Mouse (Mus musculus) midbrain, postnatal 0 days (tissue): ENCODE data around the gene Fxr1. TPM values are rescaled to one million over a fixed set of nuclear protein-coding genes. Genes with fewer than 3 reads are reported as not detected.

Experiments used
- ATAC-seq: fragments of 200-750 bp; cut with Nextera tagmentation; 2 replicates; pipeline ENCODE4 v1.8.0; 2017; ENCODE audit warnings: moderate number of reproducible peaks, mild to moderate bottlenecking, moderate TSS enrichment, moderate library complexity; ENCODE audit not compliant: low FRiP score
- DNase-seq: peaks from one replicate; pipeline ENCODE4 v3.0.0-alpha.2; 2015; ENCODE audit warnings: low spot score
- H3K27ac ChIP-seq: fragments of 300-500 bp; sonication (generic); 2 replicates; pipeline ENCODE4 v1.5.1; 2014; ENCODE audit warnings: low read depth, mild to moderate bottlenecking, low read length, mixed read lengths
- H3K27me3 ChIP-seq: fragments of 300-500 bp; sonication (generic); 2 replicates; pipeline ENCODE4 v1.6.1; 2014; ENCODE audit warnings: low read length, control low read depth, mixed read lengths; ENCODE audit not compliant: insufficient read depth
- H3K36me3 ChIP-seq: fragments of 300-500 bp; sonication (generic); 2 replicates; pipeline ENCODE4 v1.6.1; 2014; ENCODE audit warnings: low read length, control low read depth, mixed read lengths; ENCODE audit not compliant: insufficient read depth
- H3K4me1 ChIP-seq: fragments of 300-500 bp; sonication (generic); 2 replicates; pipeline ENCODE4 v1.6.1; 2014; ENCODE audit warnings: mild to moderate bottlenecking, control low read depth, antibody characterized with exemption, low read length, mixed read lengths; ENCODE audit not compliant: insufficient read depth
- H3K4me2 ChIP-seq: fragments of 300-500 bp; sonication (generic); 2 replicates; pipeline ENCODE4 v1.6.1; 2014; ENCODE audit warnings: low read depth, mild to moderate bottlenecking, low read length, mixed read lengths; ENCODE audit not compliant: poor library complexity, severe bottlenecking
- H3K4me3 ChIP-seq: fragments of 300-500 bp; sonication (generic); 2 replicates; pipeline ENCODE4 v1.5.1; 2014; ENCODE audit warnings: low read depth, mild to moderate bottlenecking, low read length, moderate library complexity
- H3K9ac ChIP-seq: fragments of 300-500 bp; sonication (generic); replicated peaks from 2 replicates; pipeline ENCODE4 v1.6.1; 2014; ENCODE audit warnings: mild to moderate bottlenecking, low read length, moderate library complexity, mixed read lengths; ENCODE audit not compliant: poor library complexity, severe bottlenecking
- H3K9me3 ChIP-seq: fragments of 300-500 bp; sonication (generic); 2 replicates; pipeline ENCODE4 v1.6.1; 2016; ENCODE audit warnings: low read length, control low read depth
- CTCF ChIP-seq: IDR thresholded peaks from 2 replicates; pipeline ENCODE4 v1.5.1; 2016; ENCODE audit warnings: antibody characterized with exemption, mild to moderate bottlenecking
- WGBS: fragments of 180-500 bp; shearing (Covaris S2); extraction: QIAGEN DNeasy Blood & Tissue Kit; methylation state at CpG from one replicate; pipeline ENCODE4 v1.1.7; 2014; 5-methylcytosine and 5-hydroxymethylcytosine counted together
- polyA plus RNA-seq: library from polyadenylated mRNA; unstranded; fragments of >200 nt; fragmentation: Nextera tagmentation; extraction: Ambion mirVana; gene quantifications from 2 replicates; pipeline ENCODE4 v1.2.1, GENCODE M21; 2015
- total RNA-seq: library from RNA; depleted of rRNA; stranded (reverse); fragments of >200 nt; gene quantifications from 2 replicates; pipeline ENCODE4 v1.2.3, GENCODE M21; 2014; rRNA removed

The Fxr1 gene
- total and polyA plus RNA-seq, 2 experiments from 2014 or later = 28.1 to 39.3 TPM

DNA sequence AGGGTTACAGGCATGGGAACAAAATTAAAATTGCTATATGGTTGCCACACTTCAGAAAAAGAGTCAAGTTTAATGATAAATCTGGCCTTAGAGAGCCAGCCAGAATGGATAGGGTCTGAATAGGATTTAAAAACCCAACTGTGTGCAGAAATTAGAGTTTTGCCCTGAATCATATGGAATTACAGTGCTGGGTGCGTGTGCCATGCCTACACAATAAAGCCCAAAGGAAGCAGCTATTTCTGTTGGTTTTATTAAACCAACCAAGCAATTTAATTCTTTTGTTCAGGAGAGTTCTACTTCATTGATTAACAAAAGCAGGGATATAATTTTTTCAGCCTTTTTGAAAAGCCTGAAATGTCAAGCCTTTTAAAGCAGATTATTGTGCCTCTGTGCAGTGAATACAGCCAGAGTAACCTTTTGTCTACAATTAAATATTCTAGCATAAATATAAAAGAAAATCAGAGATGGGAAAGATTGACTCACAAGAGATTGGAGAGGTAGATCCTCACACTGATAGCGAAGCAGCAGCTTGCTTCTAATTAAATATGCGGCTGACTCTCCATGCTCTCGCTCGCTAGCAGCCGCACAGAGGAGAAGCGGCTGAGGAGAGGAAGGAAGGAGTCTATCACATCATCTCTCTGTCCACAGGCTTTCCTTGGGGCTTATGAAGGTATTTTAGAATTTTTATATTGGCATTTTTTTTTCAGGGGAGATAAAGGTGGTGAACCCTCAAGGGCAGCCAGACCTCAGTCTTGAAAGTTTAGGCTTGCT lies 84.3 kb downstream of the Fxr1 start:
- ATAC-seq (0 out of 2 replicates have a peak, but pooled peaks have one; percentile 49), DNase-seq (peak; percentile 27)
- Histone ChIP-seq H3K27ac (no peak overlapping the region), H3K27me3 (no peaks in the 10 kb centered on the region), H3K9me3 (no peaks in the 10 kb centered on the region), H3K4me2 (peak overlapping the region; percentile 30), H3K36me3 (no peaks in the 10 kb centered on the region), H3K4me3 (0 out of 2 replicates have a peak overlapping the region, but pooled peaks have one; percentile 3), H3K4me1 (no peaks in the 10 kb centered on the region), H3K9ac (no peak overlapping the region)
- no peak for TF ChIP-seq CTCF
- 9% methylated on average over 7 of the region's 7 CpGs for WGBS

DNA sequence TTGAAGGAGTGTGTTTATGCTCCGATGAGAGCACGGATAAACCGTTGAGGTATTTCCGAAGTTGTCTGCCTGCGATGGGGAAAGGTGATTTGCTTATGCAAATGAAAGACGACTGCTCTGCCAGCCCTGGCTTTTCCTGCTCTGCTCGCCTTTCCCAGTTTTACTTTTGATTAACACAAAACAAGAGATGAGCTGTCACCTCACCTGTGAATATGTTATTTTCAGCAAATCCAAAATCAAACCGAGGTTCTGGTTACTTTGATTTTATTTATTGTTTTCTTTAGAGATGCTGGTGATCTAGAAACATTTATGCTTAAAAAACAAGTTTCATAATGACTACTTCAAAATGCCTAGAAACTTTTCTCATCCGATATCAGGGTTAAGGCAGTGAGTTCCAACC lies 86.7 kb downstream of the Fxr1 start:
- 30% methylated on average over 9 of the region's 9 CpGs for WGBS
- no peak overlapping the region for H3K4me3 ChIP-seq
- no peaks in the 10 kb centered on the region for H3K9me3 ChIP-seq
- H3K4me1 ChIP-seq = no peaks in the 10 kb centered on the region
- no peaks in the 10 kb centered on the region for H3K36me3 ChIP-seq
- no peak overlapping the region for H3K27ac ChIP-seq
- ATAC-seq (no peak), DNase-seq (no peak)
- no peaks in the 10 kb centered on the region for H3K27me3 ChIP-seq
- TF ChIP-seq CTCF = no peak
- no peak overlapping the region for H3K9ac ChIP-seq
- no peak overlapping the region for H3K4me2 ChIP-seq

DNA sequence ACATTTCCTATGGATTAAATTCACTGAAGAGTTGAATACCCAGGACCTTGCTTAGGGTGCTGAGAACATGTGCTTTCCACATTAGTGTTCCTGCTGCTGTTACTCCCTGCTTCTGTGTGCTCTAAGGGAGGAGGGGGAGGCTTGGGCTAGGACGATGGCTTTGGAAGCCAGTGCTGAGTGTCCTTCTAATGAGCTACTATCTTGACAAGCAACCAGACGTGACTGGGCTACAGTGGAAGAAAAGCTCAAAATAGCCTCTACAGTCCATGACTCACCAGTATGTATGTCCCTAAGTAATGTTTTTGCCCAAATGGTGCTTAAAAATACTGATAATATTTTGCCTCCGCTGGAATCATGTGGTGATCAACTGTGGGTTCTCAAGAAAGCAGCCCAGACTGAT lies 87.9 kb downstream of the Fxr1 start:
- Histone ChIP-seq H3K4me3 (no peak overlapping the region), H3K36me3 (no peaks in the 10 kb centered on the region), H3K9me3 (no peaks in the 10 kb centered on the region), H3K4me1 (no peaks in the 10 kb centered on the region), H3K27ac (no peak overlapping the region), H3K27me3 (no peaks in the 10 kb centered on the region), H3K9ac (no peak overlapping the region), H3K4me2 (no peak overlapping the region)
- TF ChIP-seq CTCF = no peak
- DNase-seq = no peak
- 79% methylated on average over 3 of the region's 3 CpGs for WGBS
- ATAC-seq = no peak

DNA sequence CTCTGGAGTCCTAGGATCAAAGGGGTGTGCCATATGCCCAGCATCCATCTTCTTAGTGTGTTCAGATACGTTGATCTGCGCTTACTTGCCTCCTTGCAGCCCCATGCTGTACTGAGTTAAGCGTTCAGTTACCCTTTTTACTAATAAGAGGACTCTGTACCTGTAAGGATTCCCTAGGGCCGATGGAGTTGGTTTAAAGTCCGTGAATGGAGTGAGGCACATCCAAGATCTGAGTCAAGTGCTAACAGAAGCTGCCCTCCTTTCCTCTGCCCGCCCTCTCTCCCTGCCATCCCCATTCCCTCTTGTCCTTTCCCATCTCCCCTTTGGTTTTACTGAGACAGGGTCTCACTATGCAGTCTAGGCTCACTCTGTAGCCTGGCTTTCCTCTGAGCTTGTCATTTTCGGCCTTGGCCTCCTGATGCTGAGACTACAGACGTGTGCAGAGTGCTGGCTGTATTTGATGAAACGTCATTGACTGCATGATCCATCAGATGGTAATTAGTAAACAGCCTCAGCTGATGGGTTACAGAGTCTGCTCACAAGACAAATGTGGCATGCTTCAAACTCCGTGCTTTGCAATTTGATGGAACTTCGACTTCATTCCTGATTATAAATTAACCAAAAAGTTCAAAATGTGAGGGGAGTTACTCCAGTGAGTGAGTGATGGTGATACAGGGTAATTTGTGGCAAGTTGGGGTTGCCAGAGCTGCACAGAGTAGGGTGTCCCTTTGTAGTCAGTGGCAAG lies 92.4 kb downstream of the Fxr1 start:
- Histone ChIP-seq H3K9me3 (no peaks in the 10 kb centered on the region), H3K27ac (no peak overlapping the region), H3K27me3 (no peaks in the 10 kb centered on the region), H3K9ac (no peak overlapping the region), H3K4me2 (no peak overlapping the region), H3K4me3 (no peak overlapping the region), H3K4me1 (no peaks in the 10 kb centered on the region), H3K36me3 (no peaks in the 10 kb centered on the region)
- no peak for TF ChIP-seq CTCF
- 74% methylated on average over 11 of the region's 11 CpGs for WGBS
- no peak for ATAC-seq
- no peak for DNase-seq

DNA sequence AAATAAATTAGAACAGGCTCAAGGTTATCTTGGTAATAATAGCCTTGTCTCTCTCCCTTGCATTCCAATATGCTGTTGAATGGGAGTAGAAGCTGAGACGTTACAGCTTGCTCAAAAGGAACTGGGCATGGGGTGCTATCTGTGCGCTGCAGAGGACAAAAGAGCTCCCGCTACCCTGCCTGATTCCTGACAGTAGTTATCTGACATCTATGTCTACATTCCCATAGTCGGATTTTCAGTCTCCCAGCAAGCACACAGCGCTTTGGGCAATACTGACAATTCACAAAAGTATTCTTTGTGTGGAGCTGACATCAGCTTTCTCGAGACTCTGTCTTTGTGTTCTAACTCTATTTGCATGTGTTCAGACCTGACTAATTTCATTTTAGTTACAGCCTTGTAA lies 96.1 kb downstream of the Fxr1 start:
- no peak for ATAC-seq
- H3K4me2 ChIP-seq = no peak overlapping the region
- no peak for TF ChIP-seq CTCF
- WGBS = 21% methylated on average over 6 of the region's 6 CpGs
- no peak overlapping the region for H3K9ac ChIP-seq
- H3K4me3 ChIP-seq = no peak overlapping the region
- DNase-seq = peak; percentile 17
- no peaks in the 10 kb centered on the region for H3K4me1 ChIP-seq
- H3K27ac ChIP-seq = no peak overlapping the region
- H3K27me3 ChIP-seq = no peaks in the 10 kb centered on the region
- H3K9me3 ChIP-seq = no peaks in the 10 kb centered on the region
- H3K36me3 ChIP-seq = no peaks in the 10 kb centered on the region

DNA sequence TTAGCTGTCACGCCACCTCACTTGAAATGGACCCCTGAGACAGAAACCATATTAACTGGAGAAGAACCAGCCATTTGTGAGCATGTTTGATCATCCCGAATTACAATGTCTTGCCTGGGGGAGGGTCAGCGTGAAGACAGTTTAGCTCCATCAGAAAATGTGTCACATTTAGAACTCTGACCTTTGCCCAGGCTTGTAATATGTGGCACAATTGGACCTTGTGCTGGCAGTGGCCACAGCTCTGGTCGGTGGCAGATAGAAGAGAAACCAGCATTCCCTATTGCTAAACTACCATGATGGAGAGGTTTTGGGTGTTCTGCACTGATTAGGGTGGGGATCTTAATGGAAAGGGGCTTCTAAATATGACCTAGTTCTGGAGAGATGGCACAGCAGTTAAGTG lies 100.1 kb downstream of the Fxr1 start:
- DNase-seq = no peak
- 75% methylated on average over 4 of the region's 4 CpGs for WGBS
- Histone ChIP-seq H3K4me1 (no peaks in the 10 kb centered on the region), H3K27me3 (no peaks in the 10 kb centered on the region), H3K4me2 (no peak overlapping the region), H3K27ac (no peak overlapping the region), H3K9me3 (no peaks in the 10 kb centered on the region), H3K36me3 (no peaks in the 10 kb centered on the region), H3K4me3 (no peak overlapping the region), H3K9ac (no peak overlapping the region)
- no peak for ATAC-seq
- TF ChIP-seq CTCF = no peak

Other genes with a start within 250 kb of the Fxr1 start
- 51.8 and 60.8 TPM in 2 replicates for gene Ttc14, start 220.1 kb upstream of the Fxr1 start, total RNA-seq
- gene Ttc14, start 220.1 kb upstream of the Fxr1 start, polyA plus RNA-seq = 54.2 and 62.5 TPM in 2 replicates
- gene Ccdc39, start 175.6 kb upstream of the Fxr1 start, total RNA-seq = 23.1 and 28.6 TPM in 2 replicates
- 14.5 and 17.3 TPM in 2 replicates for gene Ccdc39, start 175.6 kb upstream of the Fxr1 start, polyA plus RNA-seq
- 79.9 and 85.9 TPM in 2 replicates for gene Dnajc19, start 61.4 kb downstream of the Fxr1 start, total RNA-seq
- 169 and 176 TPM in 2 replicates for gene Dnajc19, start 61.4 kb downstream of the Fxr1 start, polyA plus RNA-seq